Mouse (Mus musculus): ENCODE results near the gene Rdh16f2.
"Not testable (repeated sequence)": the region's sequence is repeated elsewhere in the genome, so short reads cannot be mapped to it uniquely, and the experiment has no call there.

Rdh16f2 gene

GRCm38 (mm10) chr10:127891481-127891880 lies 25.2 kb downstream of the Rdh16f2 start:
- no peak for DNase-seq (ENCODE audit: low spot score)

GRCm38 (mm10) chr10:127893163-127894022 lies 27.1 kb downstream of the Rdh16f2 start:
- DNase-seq (ENCODE audit: low spot score): not testable (repeated sequence)

GRCm38 (mm10) chr10:127896705-127897104 lies 30.4 kb downstream of the Rdh16f2 start:
- no peak for DNase-seq (ENCODE audit: low spot score)

- no peak for DNase-seq (ENCODE audit: low spot score)
Observed at GRCm38 (mm10) chr10:127897506-127897905, 31.2 kb downstream of the Rdh16f2 start.

- DNase-seq (ENCODE audit: low spot score): no peak
Observed at GRCm38 (mm10) chr10:127898218-127898617, 31.9 kb downstream of the Rdh16f2 start, which contains the start of gene Sdr9c7. Gene Sdr9c7 (plus strand): TSS chr10:127898518.

GRCm38 (mm10) chr10:127899783-127900182 lies 33.5 kb downstream of the Rdh16f2 start:
- no peak for DNase-seq (ENCODE audit: low spot score)

GRCm38 (mm10) chr10:127901751-127902150 lies 35.5 kb downstream of the Rdh16f2 start:
- no peak for DNase-seq (ENCODE audit: low spot score)

GRCm38 (mm10) chr10:127903116-127903515 lies 36.8 kb downstream of the Rdh16f2 start:
- no peak for DNase-seq (ENCODE audit: low spot score)

GRCm38 (mm10) chr10:127904718-127905446 lies 38.6 kb downstream of the Rdh16f2 start:
- DNase-seq (ENCODE audit: low spot score): no peak

GRCm38 (mm10) chr10:127906138-127906537 lies 39.9 kb downstream of the Rdh16f2 start:
- DNase-seq (ENCODE audit: low spot score): no peak

GRCm38 (mm10) chr10:127907386-127907951 lies 41.2 kb downstream of the Rdh16f2 start:
- no peak for DNase-seq (ENCODE audit: low spot score)

GRCm38 (mm10) chr10:127915578-127915977 lies 49.3 kb downstream of the Rdh16f2 start:
- DNase-seq (ENCODE audit: low spot score): no peak

GRCm38 (mm10) chr10:127917183-127917582 lies 50.9 kb downstream of the Rdh16f2 start:
- not testable (repeated sequence) for DNase-seq (ENCODE audit: low spot score)

GRCm38 (mm10) chr10:127917651-127918050 lies 51.4 kb downstream of the Rdh16f2 start:
- DNase-seq (ENCODE audit: low spot score): no peak

GRCm38 (mm10) chr10:127922241-127922640 lies 56.0 kb downstream of the Rdh16f2 start:
- DNase-seq (ENCODE audit: low spot score): no peak

GRCm38 (mm10) chr10:127923024-127923423 lies 56.8 kb downstream of the Rdh16f2 start:
- no peak for DNase-seq (ENCODE audit: low spot score)

- no peak for DNase-seq (ENCODE audit: low spot score)
Observed at GRCm38 (mm10) chr10:127924597-127925378, 58.5 kb downstream of the Rdh16f2 start.
